Mouse (Mus musculus): ENCODE measurements around the gene 4932414N04Rik.
"Not testable (repeated sequence)": the region's sequence is repeated elsewhere in the genome, so short reads cannot be mapped to it uniquely, and the experiment has no call there.

The 4932414N04Rik gene

DNA sequence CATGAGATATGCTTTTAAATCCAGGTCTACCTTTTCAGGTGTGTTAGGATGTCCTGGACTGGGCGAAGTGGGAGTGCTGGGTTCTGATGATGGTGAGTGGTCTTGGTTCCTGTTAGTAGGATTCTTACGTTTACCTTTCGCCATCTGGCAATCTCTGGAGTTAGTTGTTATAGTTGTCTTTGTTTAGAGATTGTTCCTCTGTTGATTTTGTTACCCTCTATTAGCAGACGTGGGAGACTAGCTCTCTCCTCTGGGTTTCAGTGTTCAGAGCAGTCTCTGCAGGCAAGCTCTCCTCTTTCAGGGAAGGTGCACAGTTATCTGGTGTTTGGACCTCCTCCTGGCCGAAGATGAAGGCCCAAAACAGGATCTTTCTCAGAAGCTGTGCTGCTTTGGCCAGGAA is at the start of gene 4932414N04Rik:
TSS of gene 4932414N04Rik (plus strand) at position 301 of the 400 bp plus-strand sequence.
- not testable (repeated sequence) for DNase-seq (ENCODE audit: low spot score)

DNA sequence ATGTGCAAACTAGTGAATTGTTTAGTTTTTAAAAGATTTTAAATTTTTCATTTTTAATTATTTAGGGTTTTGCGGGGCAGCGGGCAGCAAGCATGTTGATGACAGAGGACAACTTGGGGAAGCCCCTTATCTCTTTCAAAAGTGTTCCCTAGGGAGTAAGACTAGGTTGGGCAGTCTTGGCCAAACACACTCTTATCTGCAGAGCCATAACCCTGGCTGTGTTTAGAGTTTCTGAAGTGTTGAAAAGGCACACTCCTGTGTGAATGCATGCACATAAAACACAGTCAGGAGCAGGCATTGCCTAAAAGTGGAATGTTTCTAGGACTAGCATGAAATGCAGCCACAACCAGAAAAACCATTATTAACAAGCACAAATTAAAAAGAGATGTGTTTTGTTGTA is 75.9 kb downstream of the 4932414N04Rik start:
- no peak for DNase-seq (ENCODE audit: low spot score)

DNA sequence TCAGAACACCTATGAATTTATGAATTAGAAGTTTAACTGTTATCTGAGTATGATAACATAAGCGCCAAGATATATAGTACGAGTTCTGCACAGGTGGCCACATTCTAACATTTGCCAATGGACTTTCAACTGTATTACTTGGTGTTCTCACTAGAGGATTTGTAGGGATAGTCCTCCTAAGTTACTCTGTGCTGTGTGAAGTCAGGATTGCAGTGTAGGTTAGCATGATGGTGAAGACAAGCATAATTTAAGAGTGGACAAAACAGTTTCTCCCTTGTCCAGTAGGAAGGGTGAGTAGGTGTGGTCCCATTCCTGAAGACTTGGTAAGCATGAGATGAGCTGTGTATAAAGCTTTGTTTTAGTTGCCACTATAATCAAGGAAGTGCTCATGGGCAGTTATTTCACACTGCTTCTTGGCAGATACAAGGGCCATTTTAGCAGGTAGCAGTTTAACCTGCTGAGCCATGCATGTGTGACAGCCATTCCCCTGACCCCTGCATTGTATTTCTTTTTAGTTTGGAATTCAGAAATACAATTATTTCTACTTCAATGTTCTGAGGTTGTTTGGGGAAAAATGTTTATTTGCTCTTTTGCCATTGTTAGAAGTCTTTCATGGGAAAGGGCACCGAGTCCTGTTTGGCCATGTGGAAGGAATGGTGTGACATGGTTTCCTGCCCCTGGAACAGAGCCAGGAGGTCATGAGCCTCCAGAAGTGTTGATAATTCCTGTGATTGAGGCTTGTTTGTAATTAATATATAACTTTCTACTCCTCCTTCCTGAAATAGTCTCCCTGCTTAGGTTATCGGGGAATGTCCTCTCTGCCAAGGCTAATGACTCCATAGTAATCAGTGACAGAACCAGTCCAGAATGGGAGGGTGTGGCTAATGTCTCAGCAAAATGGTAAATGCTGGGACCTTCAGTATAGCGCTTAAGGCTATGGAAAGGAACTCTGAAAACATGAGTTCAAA is 83.8 kb downstream of the 4932414N04Rik start:
- no peak for DNase-seq (ENCODE audit: low spot score)

DNA sequence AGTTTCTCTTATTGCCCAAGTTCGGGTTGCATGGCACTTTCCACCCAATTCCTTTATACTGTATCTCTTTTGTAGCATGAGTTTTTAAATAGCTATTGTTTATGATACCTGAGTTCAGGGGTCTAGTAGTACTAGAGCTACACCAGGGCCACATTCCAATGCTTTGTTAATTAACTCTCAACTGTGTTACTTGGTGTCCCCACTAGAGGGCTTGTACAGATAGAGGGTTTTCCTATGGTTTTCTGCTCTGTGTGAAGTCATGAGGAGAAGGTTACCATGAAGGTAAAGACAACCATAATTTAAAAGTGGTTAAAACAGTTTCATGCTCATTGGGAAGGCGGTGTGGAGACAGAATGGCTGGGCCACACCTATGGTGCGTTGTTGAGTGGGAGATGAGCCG is 88.3 kb downstream of the 4932414N04Rik start:
- DNase-seq (ENCODE audit: low spot score) = no peak

DNA sequence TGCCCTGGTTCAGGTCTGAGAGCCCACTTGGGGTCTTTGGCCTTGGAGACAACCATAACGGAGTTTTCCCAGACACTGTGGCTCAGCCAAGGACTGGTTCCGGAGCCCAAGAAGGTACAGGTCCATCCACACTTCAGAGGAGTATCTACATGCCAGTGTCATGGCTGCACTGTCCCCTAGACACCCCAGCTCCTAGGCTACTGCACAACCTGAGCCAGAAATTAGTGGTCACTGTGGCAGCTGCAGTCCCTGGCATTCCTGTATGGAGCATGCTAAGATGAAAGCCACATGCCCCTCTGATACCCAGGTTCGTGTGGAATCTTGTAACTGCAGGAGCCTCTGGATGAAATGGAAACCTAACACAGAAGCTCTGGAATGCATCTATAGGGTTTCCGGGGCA is 99.9 kb downstream of the 4932414N04Rik start:
- no peak for DNase-seq (ENCODE audit: low spot score)

DNA sequence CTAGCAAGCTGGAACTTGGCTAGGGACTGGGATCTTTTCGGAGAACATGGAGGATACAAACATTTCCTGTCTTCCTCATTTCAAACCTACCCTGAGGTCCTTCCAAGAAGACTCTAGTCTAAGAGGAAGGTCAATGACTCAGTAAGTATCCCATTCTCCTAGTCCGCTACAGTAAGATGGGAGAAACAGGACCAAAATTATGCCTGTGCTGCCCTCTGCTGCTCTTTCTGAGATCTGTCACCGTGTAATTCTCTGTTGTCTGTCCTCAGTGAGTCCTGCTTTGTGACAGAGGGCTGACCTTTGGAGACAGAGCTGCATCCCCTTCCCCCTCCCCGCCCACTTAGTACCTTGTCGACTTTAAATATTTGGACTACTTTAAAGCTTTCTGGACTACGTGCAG is 100.5 kb downstream of the 4932414N04Rik start:
- no peak for DNase-seq (ENCODE audit: low spot score)

DNA sequence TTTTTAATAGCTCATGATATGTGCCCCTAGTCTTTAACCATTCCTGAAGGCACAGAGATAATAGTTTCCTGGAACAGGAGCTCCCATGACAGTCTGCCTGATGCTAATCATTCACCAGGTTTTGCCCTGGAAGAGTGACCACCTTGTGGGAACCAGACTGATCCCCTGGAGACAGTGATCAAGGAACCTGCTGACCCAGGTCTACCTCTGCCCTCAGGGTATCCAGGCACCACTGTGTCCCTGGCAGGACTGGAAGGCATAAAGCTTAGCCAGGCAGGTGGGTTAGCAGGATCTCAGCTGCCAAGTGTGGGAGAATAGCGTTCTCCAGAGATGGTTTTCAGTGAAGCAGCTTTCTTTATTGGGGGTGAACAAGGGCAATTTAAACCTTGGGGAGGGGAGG is 109.1 kb downstream of the 4932414N04Rik start:
- no peak for DNase-seq (ENCODE audit: low spot score)

DNA sequence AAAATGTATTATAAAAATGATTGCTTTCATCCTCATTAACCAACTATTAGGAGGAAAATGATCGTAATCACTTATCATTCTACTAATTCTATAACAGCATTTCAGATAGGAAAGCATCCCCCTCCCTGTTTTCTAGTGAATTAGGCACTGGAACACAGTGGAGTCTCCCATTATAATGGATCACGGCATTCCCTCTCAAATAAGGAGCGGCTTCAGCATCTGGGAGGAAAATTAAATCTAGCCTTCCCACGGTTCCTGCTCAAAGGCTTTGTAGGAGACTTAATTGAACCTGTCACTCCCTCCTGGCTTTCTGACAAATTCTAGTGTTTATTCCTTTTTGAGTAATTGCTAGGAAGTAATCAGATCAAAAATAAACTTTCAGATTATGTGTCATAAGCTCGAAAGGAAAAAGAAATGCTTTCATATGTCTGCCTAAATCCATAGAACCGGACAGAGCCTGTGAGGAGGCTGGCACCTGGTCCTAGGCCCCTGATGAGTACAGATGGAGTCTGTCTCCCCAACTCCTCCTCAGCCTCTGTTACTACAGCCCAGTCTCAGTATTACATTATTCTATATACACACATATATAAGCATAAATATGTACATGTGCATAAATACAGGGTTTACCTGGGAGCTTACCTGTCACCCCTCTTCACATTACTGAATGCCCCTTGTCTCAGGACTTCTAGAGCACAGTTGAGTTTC is 111.1 kb downstream of the 4932414N04Rik start:
- DNase-seq (ENCODE audit: low spot score) = no peak

DNA sequence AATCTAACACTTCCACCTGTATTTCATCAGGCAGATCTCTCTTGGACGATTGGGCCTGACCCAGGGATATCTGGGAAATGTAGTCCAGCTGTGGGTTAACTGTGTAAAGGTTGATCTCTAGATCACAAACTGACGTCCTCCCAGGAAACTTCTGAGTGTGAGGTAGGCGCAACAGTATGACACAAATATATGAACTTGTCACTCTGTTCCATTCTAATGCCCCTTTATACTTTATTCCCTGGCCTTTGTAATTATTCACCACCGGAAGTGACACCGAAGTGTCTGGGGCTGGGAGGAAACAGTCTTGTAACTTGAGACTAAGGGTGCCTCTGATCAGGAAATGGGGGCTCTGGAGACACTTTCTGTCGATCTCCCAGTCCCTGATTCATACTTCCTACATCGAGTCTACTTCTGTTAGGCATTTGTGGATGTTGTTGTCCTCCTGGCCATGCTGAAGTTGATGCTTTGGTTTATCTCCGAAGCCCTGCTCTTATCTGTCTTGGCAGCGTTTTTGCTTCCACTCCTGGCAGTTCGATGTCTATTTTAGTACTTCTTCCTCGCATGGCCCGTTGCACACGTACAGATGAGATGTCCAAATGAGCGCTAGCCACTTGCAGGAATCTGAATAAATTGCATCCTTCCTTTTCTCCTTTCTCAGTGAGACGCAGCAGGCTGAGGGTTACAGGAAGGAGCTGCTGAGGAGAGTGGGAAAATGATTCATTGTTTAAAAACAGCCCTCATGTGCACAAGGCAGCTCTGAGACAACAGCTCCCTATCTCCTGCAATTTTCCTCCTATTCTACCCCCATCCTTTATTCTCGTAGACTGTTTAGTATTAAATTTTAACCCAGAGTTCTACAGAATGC is 126.2 kb downstream of the 4932414N04Rik start:
- DNase-seq (ENCODE audit: low spot score) = no peak

DNA sequence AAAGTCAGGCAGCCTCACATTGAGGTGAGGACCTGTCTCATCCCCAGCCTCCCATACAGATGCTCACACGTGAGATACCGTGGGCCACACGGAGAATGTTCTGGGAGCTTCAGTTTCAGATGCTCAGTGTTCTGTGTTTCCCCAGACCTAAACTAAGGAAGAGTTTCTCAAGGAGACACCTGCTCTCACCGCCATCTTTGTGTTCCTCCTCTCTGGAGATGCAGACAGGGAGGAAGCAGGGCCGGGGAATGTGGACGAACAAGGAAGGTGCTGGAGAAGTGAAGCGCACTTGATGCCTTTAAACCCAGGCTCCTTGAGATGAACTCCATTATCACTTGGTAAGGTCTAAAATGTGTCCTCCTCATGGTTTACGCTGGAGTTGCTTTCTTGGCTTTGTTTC is 127.4 kb downstream of the 4932414N04Rik start:
- not testable (repeated sequence) for DNase-seq (ENCODE audit: low spot score)

DNA sequence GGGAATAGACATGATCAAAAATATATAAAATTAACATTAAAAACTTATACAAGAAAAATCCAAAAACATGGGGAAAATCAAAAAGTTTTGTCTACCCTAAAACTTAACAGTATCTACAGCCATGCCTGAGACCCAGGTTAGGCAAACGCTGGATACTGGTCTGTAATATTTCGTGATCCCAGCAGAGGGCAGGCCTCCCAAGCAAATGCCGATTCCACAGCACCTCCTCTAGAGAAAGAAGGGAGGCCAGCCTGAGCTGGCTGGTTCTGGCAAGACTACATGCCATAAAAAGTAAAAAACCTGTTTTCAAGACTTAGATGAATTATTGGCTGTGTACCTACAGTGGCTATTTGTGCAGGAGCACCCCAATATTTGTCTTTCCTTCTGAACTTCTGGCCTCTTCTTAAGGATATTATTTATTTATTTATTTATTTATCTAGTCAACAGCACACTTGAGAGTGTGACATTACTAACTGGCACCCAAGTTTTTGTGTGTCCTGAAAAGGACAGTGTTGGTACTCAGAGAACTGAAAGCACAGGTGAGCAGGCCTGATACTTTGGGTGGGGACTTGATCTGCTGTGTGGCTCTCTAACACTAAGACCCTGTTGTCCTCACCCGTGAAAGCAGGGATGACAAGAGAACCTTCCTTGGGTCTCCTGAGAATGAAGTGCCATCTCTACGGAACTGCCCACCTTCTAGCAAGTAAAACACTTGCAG is 128.6 kb downstream of the 4932414N04Rik start:
- DNase-seq (ENCODE audit: low spot score) = peak; percentile 77

DNA sequence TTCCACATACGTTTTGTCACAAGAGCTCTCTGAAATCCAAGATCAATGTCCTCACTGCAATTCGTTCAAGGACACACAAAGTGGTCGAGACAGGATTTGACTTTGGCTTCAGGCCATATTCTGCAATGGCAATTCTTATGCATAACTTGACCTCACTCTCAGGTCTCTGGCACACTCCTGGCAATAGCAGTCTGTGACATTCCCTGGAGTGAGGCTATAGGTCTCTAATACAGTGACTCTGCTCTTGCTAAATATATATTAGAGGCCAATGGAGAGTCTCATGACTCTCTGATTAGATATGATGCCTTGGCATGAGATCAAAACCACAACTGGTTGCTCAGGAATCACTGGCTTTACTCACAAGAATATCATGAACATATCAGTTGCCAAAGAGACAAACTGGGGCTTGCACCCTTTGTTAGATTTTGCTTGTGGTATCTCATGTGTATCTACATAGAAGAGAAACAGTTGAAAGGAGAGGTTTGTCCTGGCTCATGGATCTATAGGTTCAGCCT is 130.9 kb downstream of the 4932414N04Rik start:
- no peak for DNase-seq (ENCODE audit: low spot score)

DNA sequence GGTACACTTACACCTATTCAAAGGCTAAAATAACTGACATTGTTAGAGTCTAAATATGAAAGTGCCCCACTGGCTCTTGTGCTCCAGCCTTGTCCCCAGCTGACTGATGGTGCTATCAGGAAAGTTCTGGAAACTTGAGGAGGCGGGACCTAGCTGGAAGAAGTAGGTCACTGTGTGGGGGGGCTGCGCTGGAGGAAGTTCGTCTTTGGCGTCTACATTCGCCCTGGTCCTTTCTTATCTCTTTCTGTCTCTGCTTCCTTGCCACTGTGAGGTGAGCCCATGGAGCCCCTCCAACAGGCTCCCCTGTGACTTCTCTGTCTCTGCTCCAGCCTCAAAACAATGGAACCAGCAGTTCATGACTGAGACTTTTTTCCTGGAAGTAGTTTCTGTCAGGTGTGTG is 136.0 kb downstream of the 4932414N04Rik start:
- no peak for DNase-seq (ENCODE audit: low spot score)

DNA sequence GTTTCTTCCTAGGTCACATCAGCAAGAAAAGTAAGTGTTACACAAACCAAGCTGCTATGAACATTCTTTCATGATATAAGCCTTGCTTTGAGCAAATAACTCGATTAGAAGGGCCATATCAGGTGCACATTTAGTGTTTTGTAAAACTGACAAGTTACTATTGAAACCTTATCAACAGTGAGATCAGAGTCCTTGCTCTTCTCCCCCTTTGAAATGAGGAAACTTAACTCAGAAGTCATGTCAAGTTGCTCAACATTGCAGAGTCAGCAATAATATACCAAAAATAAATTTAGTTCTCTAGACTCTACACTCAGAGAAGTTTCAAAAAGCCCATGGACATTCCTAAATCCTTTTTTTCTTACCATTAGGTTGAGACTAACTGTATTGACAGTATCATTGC is 137.2 kb downstream of the 4932414N04Rik start:
- DNase-seq (ENCODE audit: low spot score) = no peak

DNA sequence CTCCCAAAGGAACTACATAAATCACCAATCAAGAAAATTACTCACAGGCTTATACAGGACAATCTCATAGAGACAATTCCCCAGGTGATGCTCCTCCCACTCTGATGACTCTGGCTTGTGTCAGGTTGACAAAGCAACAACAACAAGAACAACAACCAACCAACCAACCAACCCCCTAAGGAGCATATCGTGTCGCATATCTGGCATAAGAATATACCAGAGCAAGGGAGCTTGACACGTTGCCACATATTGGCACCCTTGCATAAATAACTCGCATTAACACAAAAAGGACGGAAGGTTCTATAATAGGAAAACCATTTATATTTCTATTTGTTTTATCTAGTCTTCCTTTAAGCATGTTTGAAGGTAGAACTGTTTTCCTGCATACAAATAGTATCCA is 137.9 kb downstream of the 4932414N04Rik start:
- DNase-seq (ENCODE audit: low spot score) = no peak

DNA sequence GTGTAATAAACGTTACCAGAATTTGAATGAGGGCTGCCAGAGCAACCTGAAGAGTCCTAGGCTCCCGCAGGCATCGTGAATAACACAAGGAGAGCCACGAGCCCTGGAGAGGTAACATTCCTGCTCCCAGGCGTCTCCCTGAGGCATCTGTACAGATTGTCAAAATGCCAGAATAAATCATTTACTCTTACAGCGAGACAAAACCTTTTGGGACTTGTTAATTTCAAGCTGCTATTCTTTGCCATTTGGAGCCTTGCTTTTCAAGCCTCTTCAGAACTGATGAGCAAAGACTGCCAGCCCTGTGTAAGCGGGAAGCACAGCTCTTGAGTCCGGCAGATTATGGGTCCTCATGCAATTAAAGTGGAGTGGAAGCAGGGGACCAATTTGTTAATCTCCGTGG is 138.3 kb downstream of the 4932414N04Rik start:
- DNase-seq (ENCODE audit: low spot score) = no peak

DNA sequence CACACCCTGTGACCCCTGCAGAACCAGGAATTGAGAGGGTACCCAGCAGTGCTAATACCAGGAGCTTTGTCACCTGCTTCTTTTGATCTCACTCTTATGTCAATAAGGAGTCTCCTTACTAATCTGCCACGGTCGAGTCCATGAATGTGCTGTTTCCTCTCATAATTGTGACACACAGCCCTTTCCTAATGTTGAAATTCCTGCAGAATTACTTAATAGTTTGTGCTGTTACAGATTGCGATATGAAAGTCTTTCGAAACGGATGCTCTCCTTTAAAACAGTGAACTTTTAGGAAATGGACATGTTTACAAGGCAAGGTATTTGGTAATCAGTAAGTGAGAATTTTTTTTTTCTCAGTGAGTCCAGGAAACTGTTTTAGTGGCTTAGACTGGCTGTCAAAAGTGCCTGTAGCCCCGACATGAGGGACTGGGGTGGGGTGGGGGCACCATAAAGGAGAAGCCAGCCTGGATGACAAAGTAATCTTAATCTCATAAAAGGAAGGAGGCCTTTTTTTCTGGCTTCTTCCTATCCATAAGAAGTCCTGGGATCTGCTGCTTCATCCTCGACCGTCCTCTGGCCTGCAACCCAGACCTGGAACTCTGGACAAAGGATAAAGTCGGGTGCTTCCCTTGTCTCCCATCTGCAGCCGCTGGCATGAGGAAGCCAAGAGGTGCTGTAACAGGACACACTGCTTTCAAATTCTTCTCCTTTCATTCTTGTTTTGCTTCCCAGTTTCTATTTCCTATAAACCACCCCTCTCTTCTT is 139.9 kb downstream of the 4932414N04Rik start:
- no peak for DNase-seq (ENCODE audit: low spot score)

DNA sequence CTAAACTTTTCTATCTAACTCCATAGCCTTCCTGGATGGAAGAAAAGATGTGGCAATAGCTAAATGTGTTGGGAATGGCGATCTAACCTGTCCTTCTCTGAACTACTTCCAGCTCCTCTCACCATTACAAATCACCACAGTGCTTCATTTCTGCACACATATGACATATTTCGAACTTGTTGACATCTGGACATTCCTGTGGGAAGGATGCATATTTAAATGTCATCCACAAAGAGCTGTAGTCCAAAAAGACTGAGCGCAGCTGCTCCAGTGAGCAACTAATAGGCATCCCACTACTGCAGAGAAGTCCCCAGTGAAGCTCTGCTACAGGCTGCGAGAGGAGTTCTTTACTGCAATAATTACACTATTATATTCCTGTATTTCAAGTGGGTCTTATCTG is 140.8 kb downstream of the 4932414N04Rik start:
- no peak for DNase-seq (ENCODE audit: low spot score)
